Mouse (Mus musculus): ENCODE data around the gene Ston1. TPM values are rescaled to one million over a fixed set of nuclear protein-coding genes. Genes with fewer than 3 reads are reported as not detected.

Ston1 gene
- polyA plus RNA-seq, 1 experiment from 2014 or later, result 0.77 TPM

DNA sequence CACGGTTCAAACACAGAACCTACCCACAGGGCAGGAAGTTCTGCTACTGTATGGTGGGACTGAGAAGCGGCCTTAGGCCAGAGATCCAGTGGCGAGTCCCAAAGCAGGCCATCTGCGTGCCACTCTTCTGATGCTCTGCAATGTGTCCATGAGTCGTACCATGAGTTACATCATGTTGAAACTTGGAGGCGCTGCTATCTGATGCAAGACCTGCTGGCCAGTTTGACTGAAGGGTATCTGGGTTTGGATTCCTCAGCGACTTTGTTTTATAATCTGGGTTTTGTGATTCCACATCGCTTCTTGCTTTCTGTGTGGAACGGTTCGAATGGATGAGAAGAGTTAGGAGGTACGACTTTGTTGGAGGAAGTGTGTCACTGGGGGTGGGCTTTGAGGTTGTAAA is 47.8 kb downstream of the Ston1 start:
- no peaks in the 10 kb centered on the region for H3K9me3 ChIP-seq (replicated peaks)
- no peak overlapping the region for H3K27ac ChIP-seq (replicated peaks)
- no peaks in the 10 kb centered on the region for H3K27me3 ChIP-seq
- no peak overlapping the region for H3K4me2 ChIP-seq
- WGBS (ENCODE audit: insufficient replicate concordance), result 77% methylated on average over 11 of the region's 11 CpGs
- ATAC-seq (ENCODE audit: insufficient read depth), result no peak
- no peak overlapping the region for H3K9ac ChIP-seq
- no peaks in the 10 kb centered on the region for H3K36me3 ChIP-seq (replicated peaks)
- no peaks in the 10 kb centered on the region for H3K4me1 ChIP-seq (replicated peaks)
- no peak overlapping the region for H3K4me3 ChIP-seq (replicated peaks)

- ATAC-seq (ENCODE audit: insufficient read depth), result no peak
- H3K27me3 ChIP-seq, result no peaks in the 10 kb centered on the region
- WGBS (ENCODE audit: insufficient replicate concordance), result 58% methylated on average over 3 of the region's 3 CpGs
These were observed 49.7 kb downstream of the Ston1 start for GRCm38 (mm10) chr17:88647149-88647548.

GRCm38 (mm10) chr17:88652010-88652409 is 54.5 kb downstream of the Ston1 start:
- Histone ChIP-seq H3K4me3 (replicated peaks) (no peak overlapping the region), H3K9me3 (replicated peaks) (no peaks in the 10 kb centered on the region), H3K4me1 (replicated peaks) (no peaks in the 10 kb centered on the region), H3K36me3 (replicated peaks) (no peaks in the 10 kb centered on the region), H3K27me3 (no peaks in the 10 kb centered on the region), H3K4me2 (no peak overlapping the region), H3K9ac (no peak overlapping the region), H3K27ac (replicated peaks) (no peak overlapping the region)
- no peak for ATAC-seq (ENCODE audit: insufficient read depth)
- 4% methylated on average over 9 of the region's 9 CpGs for WGBS (ENCODE audit: insufficient replicate concordance)

More at GRCm38 (mm10) chr17:88647149-88647548, 49.7 kb downstream of the Ston1 start:
- Histone ChIP-seq H3K4me3 (replicated peaks) (no peak overlapping the region), H3K36me3 (replicated peaks) (no peaks in the 10 kb centered on the region), H3K4me2 (no peak overlapping the region), H3K9me3 (replicated peaks) (no peaks in the 10 kb centered on the region), H3K27ac (replicated peaks) (no peak overlapping the region), H3K4me1 (replicated peaks) (no peaks in the 10 kb centered on the region), H3K9ac (no peak overlapping the region)

DNA sequence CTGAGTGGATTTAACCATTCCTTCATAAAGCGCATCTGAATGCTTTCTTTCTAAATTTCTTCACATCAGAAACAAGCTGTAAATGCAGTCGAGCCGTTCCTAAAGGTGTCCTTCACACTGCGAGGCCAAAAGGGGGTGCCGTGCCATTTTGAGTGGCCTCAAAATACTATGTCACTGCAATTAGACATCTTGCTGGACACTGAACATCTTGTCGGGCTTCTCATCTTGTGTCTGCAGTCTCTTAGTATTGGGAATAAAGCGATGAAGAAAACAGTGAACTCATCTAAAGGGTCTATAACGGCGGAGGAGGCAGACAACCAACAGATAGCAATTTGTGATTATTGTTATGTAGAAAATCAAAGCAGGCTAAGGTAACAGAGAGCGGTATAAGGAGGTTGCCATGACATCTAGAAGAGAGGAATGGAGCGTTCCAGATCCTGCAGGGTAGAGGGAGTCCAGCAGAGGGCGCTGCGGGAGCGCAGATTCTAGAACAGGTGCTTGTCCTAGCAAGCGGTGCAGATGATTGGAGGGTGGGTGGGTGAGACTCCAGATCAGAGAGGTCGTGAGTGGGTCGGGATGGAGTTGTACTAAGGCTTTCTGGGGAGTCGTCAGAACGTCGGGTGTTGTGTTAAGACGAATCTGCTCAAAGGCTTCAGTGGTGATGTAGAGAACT is 55.4 kb downstream of the Ston1 start:
- WGBS (ENCODE audit: insufficient replicate concordance), result 18% methylated on average over 21 of the region's 21 CpGs
- no peak overlapping the region for H3K27ac ChIP-seq (replicated peaks)
- no peak overlapping the region for H3K4me2 ChIP-seq
- H3K4me3 ChIP-seq (replicated peaks), result no peak overlapping the region
- H3K9ac ChIP-seq, result no peak overlapping the region
- H3K27me3 ChIP-seq, result no peaks in the 10 kb centered on the region
- no peaks in the 10 kb centered on the region for H3K36me3 ChIP-seq (replicated peaks)
- ATAC-seq (ENCODE audit: insufficient read depth), result no peak
- H3K4me1 ChIP-seq (replicated peaks), result no peaks in the 10 kb centered on the region
- no peaks in the 10 kb centered on the region for H3K9me3 ChIP-seq (replicated peaks)

- 69% methylated on average over 4 of the region's 4 CpGs for WGBS (ENCODE audit: insufficient replicate concordance)
- H3K9ac ChIP-seq, result no peak overlapping the region
- H3K4me2 ChIP-seq, result no peak overlapping the region
- H3K27ac ChIP-seq (replicated peaks), result no peak overlapping the region
- no peak for ATAC-seq (ENCODE audit: insufficient read depth)
- H3K9me3 ChIP-seq (replicated peaks), result no peaks in the 10 kb centered on the region
- no peaks in the 10 kb centered on the region for H3K27me3 ChIP-seq
- no peaks in the 10 kb centered on the region for H3K4me1 ChIP-seq (replicated peaks)
- H3K4me3 ChIP-seq (replicated peaks), result no peak overlapping the region
- no peaks in the 10 kb centered on the region for H3K36me3 ChIP-seq (replicated peaks)
These were observed 55.9 kb downstream of the Ston1 start for GRCm38 (mm10) chr17:88653375-88653769.

- Histone ChIP-seq H3K27me3 (no peaks in the 10 kb centered on the region), H3K9ac (no peak overlapping the region), H3K36me3 (replicated peaks) (no peaks in the 10 kb centered on the region), H3K9me3 (replicated peaks) (no peaks in the 10 kb centered on the region), H3K4me3 (replicated peaks) (no peak overlapping the region), H3K4me2 (no peak overlapping the region), H3K27ac (replicated peaks) (no peak overlapping the region), H3K4me1 (replicated peaks) (no peaks in the 10 kb centered on the region)
- 62% methylated on average over 6 of the region's 6 CpGs for WGBS (ENCODE audit: insufficient replicate concordance)
- ATAC-seq (ENCODE audit: insufficient read depth), result no peak
These were observed 61.0 kb downstream of the Ston1 start for GRCm38 (mm10) chr17:88658510-88658909.

GRCm38 (mm10) chr17:88666076-88666475 is 68.6 kb downstream of the Ston1 start:
- Histone ChIP-seq H3K27ac (replicated peaks) (no peak overlapping the region), H3K36me3 (replicated peaks) (no peaks in the 10 kb centered on the region), H3K4me3 (replicated peaks) (no peak overlapping the region), H3K4me2 (no peak overlapping the region), H3K27me3 (no peaks in the 10 kb centered on the region; the same call in 1 of the 2 replicates), H3K4me1 (replicated peaks) (no peaks in the 10 kb centered on the region), H3K9me3 (replicated peaks) (no peaks in the 10 kb centered on the region), H3K9ac (no peak overlapping the region)
- no peak for ATAC-seq (ENCODE audit: insufficient read depth)
- WGBS (ENCODE audit: insufficient replicate concordance), result 52% methylated on average over 2 of the region's 2 CpGs

DNA sequence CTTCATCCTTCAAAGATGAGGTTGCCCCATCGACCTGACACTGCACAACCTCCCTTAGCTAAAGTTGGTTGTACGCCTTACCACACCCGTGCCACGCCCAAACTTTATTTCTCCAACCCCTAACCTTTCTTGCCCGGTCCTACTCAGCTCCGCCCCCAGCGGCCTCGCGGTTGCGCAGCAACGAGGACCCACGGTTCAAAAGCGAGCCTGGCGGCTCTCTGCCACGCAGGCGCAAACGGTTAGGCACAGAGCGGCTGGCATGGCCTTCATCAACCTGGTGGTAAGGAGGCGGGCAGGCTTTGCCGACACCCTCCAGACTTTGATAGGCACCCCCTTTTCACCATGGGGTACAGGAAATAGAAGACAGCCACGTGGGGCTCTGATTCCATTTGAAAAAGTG is 71.0 kb downstream of the Ston1 start, which contains the start of gene Gtf2a1l:
TSS of gene Gtf2a1l (plus strand) at position 209 of the 400 bp plus-strand sequence.
- H3K4me3 ChIP-seq (replicated peaks), result no peak within 1 kb of the TSS
- H3K9me3 ChIP-seq (replicated peaks), result no peaks in the 10 kb centered on the region
- 25% methylated on average over 21 of the region's 21 CpGs for WGBS (ENCODE audit: insufficient replicate concordance)
- no peak for ATAC-seq (ENCODE audit: insufficient read depth)
- H3K27me3 ChIP-seq, result no peaks in the 10 kb centered on the region; the same call in 1 of the 2 replicates
- H3K9ac ChIP-seq, result no peak within 1 kb of the TSS
- no peaks in the 10 kb centered on the region for H3K36me3 ChIP-seq (replicated peaks)
- H3K4me1 ChIP-seq (replicated peaks), result no peaks in the 10 kb centered on the region
- H3K27ac ChIP-seq (replicated peaks), result no peak within 1 kb of the TSS
- H3K4me2 ChIP-seq, result no peak within 1 kb of the TSS

GRCm38 (mm10) chr17:88669921-88670320 is 72.4 kb downstream of the Ston1 start:
- no peaks in the 10 kb centered on the region for H3K4me1 ChIP-seq (replicated peaks)
- no peaks in the 10 kb centered on the region for H3K36me3 ChIP-seq (replicated peaks)
- no peak for ATAC-seq (ENCODE audit: insufficient read depth)
- H3K4me3 ChIP-seq (replicated peaks), result no peak overlapping the region
- no peaks in the 10 kb centered on the region for H3K9me3 ChIP-seq (replicated peaks)
- H3K27ac ChIP-seq (replicated peaks), result no peak overlapping the region
- WGBS (ENCODE audit: insufficient replicate concordance), result 66% methylated on average over 2 of the region's 2 CpGs
- no peak overlapping the region for H3K4me2 ChIP-seq
- no peaks in the 10 kb centered on the region; the same call in 1 of the 2 replicates for H3K27me3 ChIP-seq
- no peak overlapping the region for H3K9ac ChIP-seq

DNA sequence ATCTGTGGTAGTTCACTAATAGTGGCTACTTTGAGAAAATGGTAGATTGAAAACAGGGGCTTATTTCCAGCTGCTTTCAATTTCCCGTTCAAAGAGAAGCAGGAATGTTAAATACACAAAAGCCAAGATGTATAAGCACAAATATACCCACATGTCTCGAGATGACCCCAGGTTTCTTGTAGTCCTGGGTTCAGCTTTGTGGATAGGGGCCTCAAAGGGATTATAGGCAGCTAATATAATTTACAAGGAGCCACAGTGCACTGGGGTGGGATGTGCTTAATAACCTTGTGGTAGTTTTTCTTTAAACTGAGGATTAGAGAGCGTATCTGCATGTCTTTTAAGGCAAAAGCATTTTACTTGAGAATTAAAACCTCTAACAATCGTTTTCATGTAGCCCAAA is 73.3 kb downstream of the Ston1 start:
- 45% methylated on average over 4 of the region's 4 CpGs for WGBS (ENCODE audit: insufficient replicate concordance)
- no peaks in the 10 kb centered on the region for H3K4me1 ChIP-seq (replicated peaks)
- H3K36me3 ChIP-seq (replicated peaks), result no peaks in the 10 kb centered on the region
- H3K9ac ChIP-seq, result no peak overlapping the region
- no peaks in the 10 kb centered on the region for H3K9me3 ChIP-seq (replicated peaks)
- no peak for ATAC-seq (ENCODE audit: insufficient read depth)
- H3K27ac ChIP-seq (replicated peaks), result no peak overlapping the region
- no peaks in the 10 kb centered on the region; the same call in 1 of the 2 replicates for H3K27me3 ChIP-seq
- H3K4me3 ChIP-seq (replicated peaks), result no peak overlapping the region
- H3K4me2 ChIP-seq, result no peak overlapping the region

GRCm38 (mm10) chr17:88675310-88676309 is 78.1 kb downstream of the Ston1 start:
- Histone ChIP-seq H3K9me3 (replicated peaks) (no peaks in the 10 kb centered on the region), H3K9ac (no peak overlapping the region), H3K27ac (replicated peaks) (no peak overlapping the region), H3K27me3 (no peaks in the 10 kb centered on the region), H3K36me3 (replicated peaks) (no peaks in the 10 kb centered on the region), H3K4me3 (replicated peaks) (no peak overlapping the region), H3K4me1 (replicated peaks) (no peaks in the 10 kb centered on the region), H3K4me2 (no peak overlapping the region)
- ATAC-seq (ENCODE audit: insufficient read depth), result no peak
- 77% methylated on average over 23 of the region's 23 CpGs for WGBS (ENCODE audit: insufficient replicate concordance)
